Mouse (Mus musculus) C2C12 (cell line): ENCODE data around the gene Dnajc13.

Source experiments
- CEBPB ChIP-seq: IDR thresholded peaks from one replicate; pipeline ENCODE4 v1.6.1; 2011; ENCODE audit warnings: low read depth, mild to moderate bottlenecking, control low read depth, moderate library complexity
- CTCF ChIP-seq: IDR thresholded peaks from one replicate; pipeline ENCODE4 v1.5.1; 2011; ENCODE audit not compliant: control insufficient read depth, insufficient read depth, insufficient read length
- MAX ChIP-seq: IDR thresholded peaks from one replicate; pipeline ENCODE4 v1.6.1; 2011; ENCODE audit warnings: mild to moderate bottlenecking, control low read depth
- MYOD1 ChIP-seq: IDR thresholded peaks from one replicate; pipeline ENCODE4 v1.6.1; 2011; ENCODE audit warnings: low read depth; ENCODE audit not compliant: control insufficient read depth, insufficient read length
- USF1 ChIP-seq: IDR thresholded peaks from one replicate; pipeline ENCODE4 v1.6.1; 2011; ENCODE audit warnings: low read depth, mild to moderate bottlenecking, control low read depth, moderate library complexity

- TF ChIP-seq CTCF = no peak
- TF ChIP-seq MYOD1 = no peak
- no peak for TF ChIP-seq MAX
- TF ChIP-seq USF1 = no peak
- no peak for TF ChIP-seq CEBPB
Observed at GRCm38 (mm10) chr9:104148969-104149368, 113.8 kb downstream of the Dnajc13 start.
